Mouse (Mus musculus): ENCODE data around the gene Swi5.

DNA sequence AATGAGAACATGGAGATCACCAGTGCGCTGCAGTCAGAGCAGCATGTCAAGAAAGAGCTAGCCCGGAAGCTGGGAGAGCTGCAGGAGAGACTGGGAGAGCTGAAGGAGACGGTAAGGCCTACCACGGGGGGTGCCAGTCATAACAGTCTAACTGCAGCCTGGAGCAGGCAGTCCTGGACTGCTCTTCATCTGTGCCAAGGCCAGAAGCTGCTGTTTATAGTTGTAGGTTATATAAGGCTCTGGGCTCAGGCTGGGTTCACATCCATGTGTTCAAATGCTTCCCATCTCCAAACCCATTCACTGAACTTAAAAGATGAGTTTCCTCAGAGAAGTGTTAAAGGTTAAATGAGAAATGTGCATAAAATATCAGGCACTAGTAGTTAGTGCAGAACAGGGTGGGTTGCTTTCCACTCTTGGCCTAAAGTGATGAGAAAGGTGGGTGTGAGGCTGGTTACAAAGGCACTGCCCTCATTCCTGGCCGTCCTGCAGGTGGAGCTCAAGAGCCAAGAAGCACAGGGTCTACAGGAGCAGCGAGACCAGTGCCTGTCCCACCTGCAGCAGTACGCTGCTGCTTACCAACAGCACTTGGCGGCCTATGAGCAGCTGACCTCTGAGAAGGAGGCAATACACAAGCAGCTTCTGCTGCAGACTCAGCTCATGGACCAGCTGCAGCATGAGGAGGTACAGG lies 16.4 kb upstream of the Swi5 start:
- TF ChIP-seq CTCF (IDR thresholded peaks at IDR 0.05; ENCODE audit: insufficient read depth, low read depth, low read length) (peak; percentile 60; the same call in 1 of the 2 replicates), POLR2A (IDR thresholded peaks at IDR 0.05; ENCODE audit: insufficient read depth, low read depth, low read length) (no peak)
